Mouse (Mus musculus) lung, postnatal 4 days (tissue): ENCODE measurements around the gene Xpo6.

Experiments used
- DNase-seq, 2 experiments: peaks; one replicate each; pipeline ENCODE4 v3.0.0; 2021

Xpo6 gene

GRCm38 (mm10) chr7:126191471-126191870 lies 8.8 kb downstream of the Xpo6 start:
- no peak for DNase-seq

GRCm38 (mm10) chr7:126189517-126189916 lies 10.8 kb downstream of the Xpo6 start:
- no peak for DNase-seq

GRCm38 (mm10) chr7:126185999-126186398 lies 14.3 kb downstream of the Xpo6 start:
- no peak for DNase-seq

- DNase-seq, result no peak
Measured at GRCm38 (mm10) chr7:126183583-126183982, 16.7 kb downstream of the Xpo6 start.

- DNase-seq, result no peak
Measured at GRCm38 (mm10) chr7:126181487-126181886, 18.8 kb downstream of the Xpo6 start.

- DNase-seq, result peak; percentile 31 to 38
Measured at GRCm38 (mm10) chr7:126180956-126181355, 19.3 kb downstream of the Xpo6 start.

- DNase-seq, result no peak
Measured at GRCm38 (mm10) chr7:126178804-126179203, 21.5 kb downstream of the Xpo6 start.

GRCm38 (mm10) chr7:126175999-126176398 lies 24.3 kb downstream of the Xpo6 start:
- no peak for DNase-seq

GRCm38 (mm10) chr7:126175456-126175855 lies 24.8 kb downstream of the Xpo6 start:
- DNase-seq, result no peak

- no peak for DNase-seq
Measured at GRCm38 (mm10) chr7:126174863-126175262, 25.4 kb downstream of the Xpo6 start.

GRCm38 (mm10) chr7:126172001-126172400 lies 28.3 kb downstream of the Xpo6 start:
- DNase-seq, result no peak

GRCm38 (mm10) chr7:126168584-126168983 lies 31.7 kb downstream of the Xpo6 start:
- no peak for DNase-seq

GRCm38 (mm10) chr7:126167426-126167825 lies 32.9 kb downstream of the Xpo6 start:
- DNase-seq, result no peak

GRCm38 (mm10) chr7:126166571-126166970 lies 33.7 kb downstream of the Xpo6 start:
- no peak for DNase-seq

GRCm38 (mm10) chr7:126158238-126158637 lies 42.1 kb downstream of the Xpo6 start:
- DNase-seq, result no peak

- no peak for DNase-seq
Measured at GRCm38 (mm10) chr7:126155746-126156145, 44.6 kb downstream of the Xpo6 start.

- no peak for DNase-seq
Measured at GRCm38 (mm10) chr7:126154731-126155130, 45.6 kb downstream of the Xpo6 start.

- no peak for DNase-seq
Measured at GRCm38 (mm10) chr7:126152324-126152723, 48.0 kb downstream of the Xpo6 start.

- no peak for DNase-seq
Measured at GRCm38 (mm10) chr7:126146156-126146555, 54.1 kb downstream of the Xpo6 start.

GRCm38 (mm10) chr7:126144364-126144763 lies 55.9 kb downstream of the Xpo6 start:
- peak in 1 of 2 experiments; percentile 7 for DNase-seq

- DNase-seq, result no peak
Measured at GRCm38 (mm10) chr7:126137850-126138249, 62.5 kb downstream of the Xpo6 start.

- no peak for DNase-seq
Measured at GRCm38 (mm10) chr7:126135391-126135790, 64.9 kb downstream of the Xpo6 start.

- peak in 1 of 2 experiments; percentile 18 for DNase-seq
Measured at GRCm38 (mm10) chr7:126134634-126135321, 65.5 kb downstream of the Xpo6 start.

- DNase-seq, result no peak
Measured at GRCm38 (mm10) chr7:126127673-126128072, 72.6 kb downstream of the Xpo6 start.

GRCm38 (mm10) chr7:126126502-126126901 lies 73.8 kb downstream of the Xpo6 start:
- no peak for DNase-seq
